Mouse (Mus musculus) gastrocnemius, postnatal 36 days (tissue): Measurements from ENCODE around the gene Gm13279. TPM values are rescaled to one million over a fixed set of nuclear protein-coding genes. Genes with fewer than 3 reads are reported as not detected.
A peak's percentile ranks its signal among the peaks of the same experiment; 100 is the strongest.
"Not testable (repeated sequence)": the region's sequence is repeated elsewhere in the genome, so short reads cannot be mapped to it uniquely, and the experiment has no call there.

Experiments used
- DNase-seq, 2 experiments: peaks; one replicate each; pipeline ENCODE4 v3.0.0; 2022
- intact Hi-C: fragments of 180-260 bp; cut with DNase I; formaldehyde crosslinking; loops from one replicate; pipeline ENCODE4 v1.15.1; 2025
- total RNA-seq, 2 experiments: library from RNA; stranded (reverse); gene quantifications; 2 replicates each; pipeline ENCODE4 v1.2.3; 2021

Gm13279 gene
- total RNA-seq, 2 experiments from 2014 or later = not detected

- DNase-seq, intact Hi-C loops: not testable (repeated sequence)
Observed at GRCm38 (mm10) chr4:88791250-88791649, 5.9 kb upstream of the Gm13279 start, which contains the start of gene Gm13278. TSS of gene Gm13278 (plus strand) at chr4:88791550.

- DNase-seq = peak; percentile 45 to 80
- intact Hi-C loops = not testable (repeated sequence)
Observed at GRCm38 (mm10) chr4:88793936-88794675, 3.1 kb upstream of the Gm13279 start, which contains the start of gene Gm13275. TSS of gene Gm13275 (plus strand) at chr4:88794487.

GRCm38 (mm10) chr4:88799365-88799764 is 2.2 kb downstream of the Gm13279 start, which contains the start of gene Gm13285:
TSS of gene Gm13285 (plus strand) at chr4:88799665.
- intact Hi-C loops, DNase-seq: not testable (repeated sequence)

- intact Hi-C loops = not testable (repeated sequence)
Observed at GRCm38 (mm10) chr4:88802954-88803353, 5.8 kb downstream of the Gm13279 start, which contains the start of gene Gm13287. TSS of gene Gm13287 (plus strand) at chr4:88803254.

GRCm38 (mm10) chr4:88805231-88805630 is 8.0 kb downstream of the Gm13279 start, which contains the start of gene Gm13288:
TSS of gene Gm13288 (plus strand) at chr4:88805531.
- intact Hi-C loops, DNase-seq: not testable (repeated sequence)

More at GRCm38 (mm10) chr4:88802954-88803353, 5.8 kb downstream of the Gm13279 start, which contains the start of gene Gm13287:
- DNase-seq = not testable (repeated sequence)

- intact Hi-C loops, DNase-seq: not testable (repeated sequence)
Observed at GRCm38 (mm10) chr4:88805761-88806160, 8.6 kb downstream of the Gm13279 start.

GRCm38 (mm10) chr4:88815928-88816327 is 18.7 kb downstream of the Gm13279 start, which contains the start of gene Ifna7:
TSS of gene Ifna7 (plus strand) at chr4:88816228.
- intact Hi-C loops = no loop called here
- no peak for DNase-seq

- intact Hi-C loops = loop anchor here (2.0 kb wide), 1 partner anchor 137 kb away; the partner anchor contains the start of gene Ifna2
- DNase-seq = no peak
Observed at GRCm38 (mm10) chr4:88819659-88820058, 22.5 kb downstream of the Gm13279 start, which contains the start of gene Ifna11. TSS of gene Ifna11 (plus strand) at chr4:88819959.

- DNase-seq = no peak
- intact Hi-C loops = no loop called here
Observed at GRCm38 (mm10) chr4:88822995-88823394, 25.8 kb downstream of the Gm13279 start.

GRCm38 (mm10) chr4:88827116-88827515 is 29.9 kb downstream of the Gm13279 start, which contains the start of gene Ifna6:
TSS of gene Ifna6 (plus strand) at chr4:88827416.
- intact Hi-C loops, DNase-seq: not testable (repeated sequence)

- intact Hi-C loops = no loop called here
- DNase-seq = no peak
Observed at GRCm38 (mm10) chr4:88830523-88830922, 33.3 kb downstream of the Gm13279 start.

GRCm38 (mm10) chr4:88835225-88835624 is 38.0 kb downstream of the Gm13279 start, which contains the start of gene Ifna5:
TSS of gene Ifna5 (plus strand) at chr4:88835525.
- intact Hi-C loops, DNase-seq: not testable (repeated sequence)

GRCm38 (mm10) chr4:88838828-88839227 is 41.6 kb downstream of the Gm13279 start:
- intact Hi-C loops = no loop called here
- DNase-seq = no peak

- intact Hi-C loops = no loop called here
- DNase-seq = no peak
Observed at GRCm38 (mm10) chr4:88840058-88840457, 42.9 kb downstream of the Gm13279 start.

GRCm38 (mm10) chr4:88841438-88841911 is 44.3 kb downstream of the Gm13279 start, which contains the start of gene Ifna4:
TSS of gene Ifna4 (plus strand) at chr4:88841861.
- intact Hi-C loops = no loop called here
- no peak for DNase-seq

GRCm38 (mm10) chr4:88845334-88845733 is 48.1 kb downstream of the Gm13279 start:
- intact Hi-C loops = no loop called here
- DNase-seq = no peak

Other genes starting within 250 kb of the Gm13279 start
- gene Ifna15, start 239.2 kb upstream of the Gm13279 start, total RNA-seq = not detected
- not detected for gene Ifna14, start 225.6 kb upstream of the Gm13279 start, total RNA-seq
- gene Ifna9, start 205.0 kb upstream of the Gm13279 start, total RNA-seq = not detected
- not detected for gene Ifna12, start 194.0 kb upstream of the Gm13279 start, total RNA-seq
- not detected for gene C87499, start 163.0 kb upstream of the Gm13279 start, total RNA-seq
- gene Ifna13, start 152.9 kb upstream of the Gm13279 start, total RNA-seq = not detected
- gene Ifna16, start 120.5 kb upstream of the Gm13279 start, total RNA-seq = not detected
- gene Ifna2, start 113.5 kb upstream of the Gm13279 start, total RNA-seq = not detected
- gene Ifnab, start 106.0 kb upstream of the Gm13279 start, total RNA-seq = not detected
- gene Gm26566, start 75.6 kb upstream of the Gm13279 start, total RNA-seq = under 1 TPM in 1 of 2 experiments, not detected in 1; 0.42 TPM
- gene Klhl9, start 74.9 kb upstream of the Gm13279 start, total RNA-seq = 10 to 100 TPM; 43.9 to 50.4 TPM
- not detected for gene Gm13271, start 42.5 kb upstream of the Gm13279 start, total RNA-seq
- gene Gm13283, start 37.3 kb upstream of the Gm13279 start, total RNA-seq = not detected
- not detected for gene Gm13290, start 23.6 kb upstream of the Gm13279 start, total RNA-seq
- not detected for gene Gm13289, start 20.5 kb upstream of the Gm13279 start, total RNA-seq
- not detected for gene Gm13272, start 17.5 kb upstream of the Gm13279 start, total RNA-seq
- not detected for gene Ifnz, start 15.3 kb upstream of the Gm13279 start, total RNA-seq
- gene Gm13276, start 11.7 kb upstream of the Gm13279 start, total RNA-seq = not detected
- gene Gm13277, start 8.8 kb upstream of the Gm13279 start, total RNA-seq = not detected
- not detected for gene Gm13278, start 5.8 kb upstream of the Gm13279 start, total RNA-seq
- gene Gm13275, start 2.9 kb upstream of the Gm13279 start, total RNA-seq = not detected
- gene Gm13285, start 2.3 kb downstream of the Gm13279 start, total RNA-seq = not detected
- not detected for gene Gm13287, start 5.9 kb downstream of the Gm13279 start, total RNA-seq
- gene Gm13288, start 8.1 kb downstream of the Gm13279 start, total RNA-seq = not detected
- gene Ifna7, start 18.8 kb downstream of the Gm13279 start, total RNA-seq = not detected
- not detected for gene Ifna11, start 22.6 kb downstream of the Gm13279 start, total RNA-seq
- gene Ifna6, start 30.0 kb downstream of the Gm13279 start, total RNA-seq = not detected
- not detected for gene Ifna5, start 38.1 kb downstream of the Gm13279 start, total RNA-seq
- gene Ifna4, start 44.5 kb downstream of the Gm13279 start, total RNA-seq = not detected
- not detected for gene Ifna1, start 52.7 kb downstream of the Gm13279 start, total RNA-seq
- not detected for gene Ifne, start 82.8 kb downstream of the Gm13279 start, total RNA-seq